Mouse (Mus musculus): ENCODE measurements at regions not wholly inside any gene's neighbourhood (a gene's known extent, or its start where the extent isn't known, plus 50 kb on each side); places are given as distances from the start of the nearest gene placed in this dataset.

GRCm38 (mm10) chr16:93458598-93459496 is 145.0 kb downstream of the Setd4 start:
- no peak for DNase-seq (ENCODE audit: low spot score in 2 of 2)

DNA sequence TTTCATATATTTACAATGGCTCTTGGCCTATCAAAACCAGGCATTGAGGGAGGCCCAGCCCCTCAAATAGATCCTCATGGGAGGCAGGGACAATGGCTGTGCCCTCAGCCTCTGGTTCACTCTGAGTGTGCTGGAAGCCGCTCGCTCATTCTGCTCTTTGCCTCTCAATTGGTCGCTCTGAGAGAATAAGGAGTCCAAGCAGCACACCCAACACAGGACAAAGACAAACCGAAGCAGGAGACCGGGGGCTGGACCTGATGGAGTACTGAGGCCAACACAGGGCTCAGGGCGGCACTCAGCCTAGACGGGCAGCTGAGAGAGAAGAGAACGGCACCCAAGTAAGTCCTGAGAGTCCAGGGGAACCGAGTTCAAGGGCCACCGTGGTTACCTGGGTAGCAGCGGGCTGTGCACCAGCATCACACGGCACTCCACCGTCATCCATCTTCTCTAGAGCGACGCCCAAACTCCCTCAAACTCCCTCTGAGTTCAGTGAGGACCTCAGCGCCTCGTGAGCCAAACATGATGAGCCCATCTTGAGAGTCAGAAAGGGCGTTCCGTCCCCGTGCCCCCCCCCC is 145.8 kb downstream of the Setd4 start:
- no peak for DNase-seq (ENCODE audit: low spot score in 2 of 2)

- no peak for DNase-seq (ENCODE audit: low spot score in 2 of 2)
These were observed 147.0 kb downstream of the Setd4 start for GRCm38 (mm10) chr16:93456706-93457425.

GRCm38 (mm10) chr16:93454080-93454997 is 149.5 kb downstream of the Setd4 start:
- peak; percentile 87 to 88 for DNase-seq (ENCODE audit: low spot score in 2 of 2)

DNA sequence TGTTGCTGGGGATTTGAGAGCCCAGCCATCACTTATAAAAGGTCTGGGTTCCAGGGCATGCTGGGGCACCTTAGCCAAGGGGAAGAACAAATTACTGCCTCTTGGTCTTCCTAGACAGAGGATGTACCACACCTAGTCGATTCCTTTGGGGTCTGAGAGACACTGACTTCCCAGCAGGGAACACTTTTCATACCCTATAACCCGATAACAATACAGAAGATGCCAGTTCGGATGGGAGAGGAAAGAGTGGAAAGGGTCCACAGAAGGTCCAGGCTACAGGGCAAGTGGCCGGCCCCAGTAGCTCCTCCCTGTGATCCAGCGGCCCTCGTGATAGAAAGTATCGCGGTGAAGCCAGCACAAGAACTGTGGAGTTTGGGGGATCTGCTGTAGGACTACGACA is 150.8 kb downstream of the Setd4 start:
- DNase-seq (ENCODE audit: low spot score in 2 of 2) = no peak

- DNase-seq (ENCODE audit: low spot score in 2 of 2) = no peak
These were observed 153.0 kb downstream of the Setd4 start for GRCm38 (mm10) chr16:93450896-93451295.

GRCm38 (mm10) chr16:93449925-93450324 is 153.9 kb downstream of the Setd4 start:
- DNase-seq (ENCODE audit: low spot score in 2 of 2) = no peak

DNA sequence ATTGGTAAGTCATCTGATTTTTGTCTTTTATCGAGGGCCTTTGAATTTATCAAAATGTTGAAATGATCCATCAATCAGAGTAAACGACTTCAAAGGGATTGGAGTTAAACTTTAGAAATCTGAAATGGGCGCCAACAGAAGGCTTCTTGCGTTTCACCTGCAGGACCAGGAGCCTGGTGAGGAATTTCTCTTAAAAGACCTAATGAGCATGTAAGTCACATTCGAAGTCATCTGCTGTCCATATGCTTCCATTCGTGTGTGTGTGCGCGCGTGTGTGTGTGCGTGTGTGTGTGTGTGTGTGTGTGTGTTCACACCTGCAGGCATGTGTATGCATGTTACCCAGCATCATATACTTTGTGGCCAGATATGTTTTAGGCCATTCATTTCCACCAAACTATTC is 155.7 kb downstream of the Setd4 start:
- DNase-seq (ENCODE audit: low spot score in 2 of 2) = no peak

DNA sequence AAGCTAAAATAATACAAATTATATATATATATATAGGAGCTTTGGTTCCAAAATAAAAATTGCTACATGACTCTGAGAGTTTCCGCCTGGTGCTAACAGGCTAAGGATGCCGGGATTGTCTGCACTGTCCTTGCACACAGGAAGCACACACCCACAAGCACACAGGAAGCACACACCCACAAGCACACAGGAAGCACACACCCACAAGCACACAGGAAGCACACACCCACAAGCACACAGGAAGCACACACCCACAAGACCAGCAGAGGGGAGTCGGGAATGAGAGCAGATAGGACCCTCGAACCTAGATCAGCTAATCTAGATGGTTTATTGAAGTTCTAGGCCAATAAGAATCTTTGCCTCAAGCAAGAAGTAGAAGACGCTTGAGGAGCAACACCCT is 156.9 kb downstream of the Setd4 start:
- DNase-seq (ENCODE audit: low spot score in 2 of 2) = no peak

DNA sequence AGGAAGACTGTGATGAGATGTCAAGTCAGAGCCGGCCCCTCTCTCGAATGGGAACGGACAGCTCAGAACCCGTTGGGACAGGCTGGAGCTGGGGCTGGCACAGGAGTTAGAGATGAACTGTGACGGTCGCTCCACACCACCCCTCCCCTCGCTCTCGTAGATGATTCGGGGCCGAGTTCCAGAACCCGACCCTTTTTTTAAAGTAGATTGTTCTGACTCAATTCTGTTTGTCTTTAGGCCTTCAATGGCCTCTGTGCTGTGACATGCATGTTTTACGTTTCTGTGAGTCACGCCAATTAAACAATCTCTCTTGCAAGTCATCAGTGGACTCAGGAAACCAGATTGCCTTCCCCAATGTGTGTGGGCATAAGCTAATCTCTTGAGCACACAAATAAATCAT is 157.7 kb downstream of the Setd4 start:
- no peak for DNase-seq (ENCODE audit: low spot score in 2 of 2)

DNA sequence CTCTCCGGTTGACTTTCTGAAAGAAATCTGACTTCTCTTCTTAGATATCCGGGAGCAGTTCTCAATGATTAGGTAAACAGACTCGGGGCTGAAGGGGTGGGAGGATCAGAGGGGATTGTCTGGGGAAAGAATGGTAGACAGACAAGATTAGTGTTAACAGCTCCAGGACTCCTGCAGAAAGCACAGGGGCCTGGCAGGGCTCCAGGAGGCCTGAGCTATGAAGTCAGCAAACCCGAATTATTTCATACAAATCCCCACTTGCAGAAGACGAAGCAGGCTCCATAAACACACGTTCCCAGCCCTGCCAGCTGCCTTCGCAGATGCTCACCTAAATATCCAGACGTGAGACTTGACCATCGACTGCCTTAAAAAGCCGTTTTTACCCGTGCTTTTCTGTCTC is 161.0 kb downstream of the Setd4 start:
- DNase-seq (ENCODE audit: low spot score in 2 of 2) = no peak

GRCm38 (mm10) chr16:93437608-93438425 is 166.0 kb downstream of the Setd4 start:
- peak; percentile 14 to 30 for DNase-seq (ENCODE audit: low spot score in 2 of 2)

DNA sequence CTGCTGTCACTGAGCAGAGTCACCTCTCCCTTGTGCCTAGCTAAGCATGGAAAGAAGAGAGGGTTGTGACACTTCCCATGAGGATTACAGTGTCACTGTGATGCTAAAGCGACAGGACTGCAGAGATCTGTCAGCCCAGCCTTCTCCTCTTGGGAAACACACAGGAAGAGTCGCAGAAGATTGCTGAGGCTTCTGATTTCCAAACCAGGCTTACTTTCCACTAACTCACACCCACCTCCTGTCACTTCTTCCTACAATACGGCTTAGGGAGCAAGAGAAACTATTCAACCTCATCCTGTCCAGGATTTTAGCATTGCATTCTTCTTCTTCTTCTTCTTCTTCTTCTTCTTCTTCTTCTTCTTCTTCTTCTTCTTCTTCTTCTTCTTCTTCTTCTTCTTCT is 167.1 kb downstream of the Setd4 start:
- no peak for DNase-seq (ENCODE audit: low spot score in 2 of 2)

DNA sequence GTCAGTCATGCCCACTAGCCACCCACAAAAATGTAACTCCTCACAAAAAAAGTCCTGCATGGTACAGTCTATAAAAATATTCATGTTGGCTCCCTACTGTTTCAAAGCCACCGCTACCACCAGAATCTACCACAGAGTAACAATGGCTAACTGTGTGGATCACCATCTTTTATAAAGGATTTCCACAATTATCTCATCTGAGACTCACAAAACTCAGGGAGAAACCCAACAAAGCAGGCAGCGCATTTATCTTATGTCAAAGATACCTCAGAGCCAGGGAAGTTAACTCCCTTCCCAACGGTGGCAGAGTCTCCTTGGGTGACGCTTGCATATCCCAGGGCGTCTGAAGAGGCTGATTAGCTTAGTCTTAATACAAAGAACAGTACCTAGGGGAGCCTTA is 172.5 kb downstream of the Setd4 start:
- DNase-seq (ENCODE audit: low spot score in 2 of 2) = no peak

- no peak for DNase-seq (ENCODE audit: low spot score in 2 of 2)
These were observed 174.5 kb downstream of the Setd4 start for GRCm38 (mm10) chr16:93429324-93429781.

DNA sequence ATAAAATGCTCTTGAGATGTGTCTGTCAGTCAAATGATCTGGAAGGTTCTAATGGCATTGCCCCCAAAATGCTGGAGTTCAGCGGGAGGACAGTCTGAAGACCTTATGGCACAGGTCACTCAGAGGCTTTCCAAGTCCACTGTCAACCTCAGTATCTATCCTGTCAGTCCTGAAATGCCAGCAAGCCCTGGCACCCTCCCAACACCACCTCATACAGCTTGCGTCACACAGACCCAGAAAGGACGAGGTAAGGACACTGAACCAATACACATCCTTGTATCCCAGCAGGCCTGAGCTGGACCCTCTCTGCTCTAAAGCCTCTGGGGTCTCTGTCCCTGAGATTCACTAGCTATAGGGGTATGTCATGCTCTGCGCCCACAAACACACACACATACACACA is 176.6 kb downstream of the Setd4 start:
- DNase-seq (ENCODE audit: low spot score in 2 of 2) = no peak

- DNase-seq (ENCODE audit: low spot score in 2 of 2) = no peak
These were observed 178.1 kb downstream of the Setd4 start for GRCm38 (mm10) chr16:93425731-93426130.

- DNase-seq (ENCODE audit: low spot score in 2 of 2) = no peak
These were observed 180.7 kb downstream of the Setd4 start for GRCm38 (mm10) chr16:93423174-93423573.

- no peak for DNase-seq (ENCODE audit: low spot score in 2 of 2)
These were observed 181.6 kb downstream of the Setd4 start for GRCm38 (mm10) chr16:93422221-93422620.

DNA sequence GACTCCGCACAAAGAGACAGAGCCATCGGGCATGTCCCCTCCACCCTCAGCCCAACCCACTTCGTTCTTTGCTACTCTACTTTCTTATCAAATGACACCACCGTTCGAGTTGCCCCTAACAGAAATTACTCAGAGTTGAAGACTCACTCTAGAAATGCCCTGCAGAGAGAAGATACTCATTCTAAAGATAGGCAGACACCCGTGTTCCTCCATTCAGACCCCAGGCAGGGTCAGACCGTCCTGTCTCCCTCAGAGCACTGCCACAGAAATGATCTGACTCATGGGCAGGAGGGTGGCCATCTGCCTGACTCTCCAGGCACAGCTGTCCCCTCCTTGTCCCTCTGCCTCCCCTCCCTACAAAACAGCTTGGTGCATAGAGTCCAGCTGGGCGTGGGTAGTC is 185.6 kb downstream of the Setd4 start:
- no peak for DNase-seq (ENCODE audit: low spot score in 2 of 2)

DNA sequence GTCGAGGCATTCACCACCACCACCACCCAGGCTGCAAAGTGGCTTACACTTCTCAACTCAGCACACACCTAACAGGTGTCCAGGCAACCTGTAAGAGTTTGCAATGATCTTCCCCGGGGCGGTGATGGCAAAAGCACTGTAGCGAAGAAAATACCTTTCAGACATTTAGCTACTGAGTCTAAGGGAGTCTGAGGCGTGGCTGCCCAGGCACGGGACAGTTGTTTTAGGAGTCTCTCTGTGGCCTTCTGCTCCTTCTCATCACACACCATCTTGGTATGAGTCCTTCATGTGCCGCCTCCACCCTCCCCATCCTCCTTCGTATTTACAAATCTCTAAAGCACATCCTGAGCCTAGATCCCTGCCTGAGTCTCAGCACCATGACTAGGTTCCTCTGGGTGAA is 186.0 kb downstream of the Setd4 start:
- DNase-seq (ENCODE audit: low spot score in 2 of 2) = no peak
